Mouse (Mus musculus) CH12.LX (cell line): Measurements from ENCODE around the gene Sept12.

Source experiments
- E2F4 ChIP-seq: IDR thresholded peaks from 2 replicates; pipeline ENCODE4 v1.6.1; 2011; ENCODE audit warnings: low read depth, low read length, improper control_type of control experiment; ENCODE audit not compliant: insufficient replicate concordance
- HCFC1 ChIP-seq: IDR thresholded peaks from 2 replicates; pipeline ENCODE4 v1.6.1; 2012; ENCODE audit warnings: low read depth, mild to moderate bottlenecking, inconsistent platforms, low read length, improper control_type of control experiment
- KAT2A ChIP-seq: IDR thresholded peaks from 2 replicates; pipeline ENCODE4 v1.6.1; 2012; ENCODE audit warnings: low read length, improper control_type of control experiment, inconsistent platforms; ENCODE audit not compliant: insufficient replicate concordance
- POLR2A ChIP-seq: IDR thresholded peaks from 2 replicates; pipeline ENCODE4 v1.6.1; 2011; ENCODE audit warnings: low read depth, mild to moderate bottlenecking, improper control_type of control experiment, low read length
- USF1 ChIP-seq: IDR thresholded peaks from 2 replicates; pipeline ENCODE4 v1.6.1; 2014; ENCODE audit warnings: low read depth, mild to moderate bottlenecking, inconsistent platforms, low read length, improper control_type of control experiment

- TF ChIP-seq E2F4: no peak
- no peak for TF ChIP-seq HCFC1
- TF ChIP-seq POLR2A: no peak
- TF ChIP-seq USF1: no peak
- no peak for TF ChIP-seq KAT2A
Observed at GRCm38 (mm10) chr16:4942868-4943267, 54.8 kb downstream of the Sept12 start.
